Mouse (Mus musculus): ENCODE data around the gene Dhx9.
A peak's percentile ranks its signal among the peaks of the same experiment; 100 is the strongest.
"Not testable (repeated sequence)": the region's sequence is repeated elsewhere in the genome, so short reads cannot be mapped to it uniquely, and the experiment has no call there.

Gene Dhx9

DNA sequence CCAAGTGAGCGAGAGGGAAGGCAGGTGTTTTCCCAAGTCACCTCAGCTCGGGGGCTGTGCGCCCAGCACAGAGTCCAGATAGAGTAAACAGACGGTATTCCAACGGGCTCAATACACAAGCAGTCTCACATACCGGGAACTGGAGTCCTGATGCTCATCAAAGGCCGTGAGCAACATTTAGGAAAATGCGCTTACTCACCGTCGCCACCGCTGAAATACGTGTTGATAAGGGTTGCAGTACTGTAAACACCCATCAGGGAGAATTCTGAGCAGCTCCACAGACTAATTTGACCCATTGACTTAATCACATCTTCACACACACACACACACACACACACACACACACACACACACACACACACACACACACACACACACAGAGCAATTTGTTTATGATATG lies 63.2 kb downstream of the Dhx9 start:
- DNase-seq (ENCODE audit: low spot score in 2 of 2) = no peak

DNA sequence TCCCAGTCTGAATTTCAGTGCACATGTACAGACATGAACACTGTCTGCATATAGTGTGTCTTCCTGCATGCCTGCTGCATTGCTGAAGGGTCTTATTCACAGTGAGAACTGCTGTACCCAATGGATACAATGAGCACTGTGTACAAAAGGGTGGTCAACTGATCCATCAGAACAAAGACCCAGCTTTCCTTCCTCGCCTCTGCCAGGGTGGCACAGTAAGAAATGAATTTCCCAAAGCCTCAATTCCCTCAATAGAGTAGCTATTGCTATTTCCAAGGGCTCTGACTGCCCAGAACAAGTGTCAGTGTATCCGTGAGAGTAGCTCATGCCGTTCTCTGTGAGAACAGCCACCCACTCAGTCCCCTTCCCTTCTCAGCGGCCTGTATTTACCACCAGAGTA lies 69.7 kb downstream of the Dhx9 start:
- not testable (repeated sequence) for DNase-seq (ENCODE audit: low spot score in 2 of 2)

DNA sequence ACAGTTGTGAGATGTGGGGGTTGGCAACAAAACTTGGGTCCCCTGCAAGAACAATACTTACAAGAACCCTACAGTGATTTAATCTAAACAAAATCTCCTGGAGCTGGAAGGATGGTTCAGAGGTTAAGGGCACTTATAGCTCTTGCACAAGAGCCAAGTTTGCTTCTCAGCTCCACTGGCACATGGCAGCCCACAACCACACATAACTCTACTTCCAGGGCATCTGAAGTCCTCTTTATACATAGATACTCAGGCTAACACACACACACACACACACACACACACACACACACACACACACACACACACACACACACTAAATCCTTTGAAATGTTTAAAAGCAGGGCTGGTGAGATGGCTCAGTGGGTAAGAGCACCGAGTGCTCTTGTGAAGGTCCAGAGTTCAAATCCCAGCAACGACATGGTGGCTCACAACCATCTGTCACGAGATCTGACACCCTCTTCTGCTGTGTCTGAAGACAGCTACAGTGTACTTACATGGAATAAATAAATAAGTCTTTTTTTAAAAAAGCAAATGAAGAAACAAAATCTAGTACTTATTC lies 71.1 kb downstream of the Dhx9 start:
- DNase-seq (ENCODE audit: low spot score in 2 of 2) = not testable (repeated sequence)

DNA sequence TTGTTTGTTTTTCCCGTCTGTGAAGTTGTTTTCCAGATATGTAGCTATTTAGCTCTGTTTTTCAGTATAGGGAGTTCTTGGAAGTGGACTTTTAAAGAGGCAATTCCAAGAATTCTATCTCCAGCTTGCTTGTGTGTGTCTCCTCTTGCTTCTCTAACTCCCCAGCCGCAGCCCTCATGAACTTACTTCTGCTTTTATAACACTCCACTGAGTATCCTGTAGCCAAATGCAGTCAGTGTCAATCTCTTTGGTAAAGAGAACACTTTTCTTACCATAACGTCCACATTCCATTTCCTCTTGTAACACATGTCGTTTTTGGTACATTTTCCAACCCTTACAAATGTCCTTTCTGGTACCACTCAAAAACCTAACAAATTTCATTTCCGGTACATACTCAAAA lies 71.7 kb downstream of the Dhx9 start:
- not testable (repeated sequence) for DNase-seq (ENCODE audit: low spot score in 2 of 2)

DNA sequence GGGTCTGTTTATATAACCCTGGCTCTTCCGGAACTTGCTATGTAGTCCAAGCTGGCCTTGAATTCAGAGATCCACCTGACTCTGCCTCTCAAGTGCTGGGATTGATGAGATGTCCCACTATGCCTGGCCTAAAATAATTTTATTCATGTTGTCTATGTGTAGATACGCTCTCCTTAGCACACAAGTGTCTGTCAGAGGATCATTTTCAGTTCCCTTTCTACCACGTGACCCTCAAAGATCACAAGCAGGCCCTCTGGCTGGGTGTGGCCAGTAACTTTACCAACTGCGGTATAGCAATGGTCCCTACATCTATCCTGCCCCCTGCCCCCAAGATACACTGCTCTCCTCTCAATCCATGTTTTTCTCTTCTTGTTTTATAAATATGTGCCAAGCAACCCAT lies 72.5 kb downstream of the Dhx9 start:
- DNase-seq (ENCODE audit: low spot score in 2 of 2) = no peak

DNA sequence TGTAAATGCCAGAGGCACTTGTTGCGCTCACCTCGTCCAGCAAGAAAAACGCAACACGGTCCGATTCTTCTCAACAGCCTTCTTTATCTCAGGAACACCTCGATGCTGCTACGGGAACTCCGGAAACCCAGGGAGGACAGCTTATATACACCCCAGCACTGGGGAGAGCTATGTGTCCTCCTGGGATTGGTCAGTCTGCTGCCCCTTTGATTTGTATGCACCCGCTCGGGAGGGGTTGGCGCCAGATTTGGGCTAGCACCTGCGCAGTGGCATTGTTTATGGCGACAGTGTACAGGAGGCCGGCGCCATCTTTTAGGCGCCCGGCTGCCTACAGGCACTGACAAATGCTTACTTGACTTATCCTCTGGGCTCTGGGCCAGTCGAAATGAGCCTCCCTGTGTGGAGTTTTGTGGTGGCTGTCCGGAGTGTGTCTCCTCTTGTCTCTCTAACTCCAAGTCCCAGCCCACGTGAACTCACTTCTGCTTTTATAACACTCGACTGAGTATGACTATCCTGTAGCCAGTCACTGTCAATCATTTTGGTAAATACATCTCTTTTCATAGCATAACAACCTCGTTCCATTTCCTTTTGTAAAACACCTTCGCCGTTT lies 73.2 kb downstream of the Dhx9 start:
- peak; percentile 25 to 26 for DNase-seq (ENCODE audit: low spot score in 2 of 2)

DNA sequence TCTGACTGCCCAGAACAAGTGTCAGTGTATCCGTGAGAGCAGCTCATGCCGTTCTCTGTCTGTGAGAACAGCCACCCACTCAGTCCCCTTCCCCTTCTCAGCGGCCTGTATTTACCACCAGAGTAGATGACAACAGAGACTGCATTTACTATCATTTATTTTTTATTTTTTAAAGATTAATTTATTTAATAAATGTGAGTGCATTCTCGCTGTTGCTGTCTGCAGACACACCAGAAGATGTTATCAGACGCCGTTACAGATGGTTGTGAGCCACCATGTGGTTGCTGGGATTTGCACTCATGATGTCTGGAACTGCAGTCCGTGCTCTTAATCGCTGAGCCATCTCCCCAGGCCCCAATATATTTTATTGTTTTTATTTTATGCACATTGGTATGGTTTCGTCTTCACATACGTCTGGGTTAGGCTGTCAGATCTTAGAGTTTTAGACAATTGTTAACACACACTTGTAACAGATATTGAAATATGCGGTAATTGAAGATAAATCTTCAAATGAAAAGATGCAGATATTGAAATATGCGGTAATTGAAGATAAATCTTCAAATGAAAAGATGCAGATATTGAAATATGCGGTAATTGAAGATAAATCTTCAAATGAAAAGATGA lies 74.0 kb downstream of the Dhx9 start:
- not testable (repeated sequence) for DNase-seq (ENCODE audit: low spot score in 2 of 2)

DNA sequence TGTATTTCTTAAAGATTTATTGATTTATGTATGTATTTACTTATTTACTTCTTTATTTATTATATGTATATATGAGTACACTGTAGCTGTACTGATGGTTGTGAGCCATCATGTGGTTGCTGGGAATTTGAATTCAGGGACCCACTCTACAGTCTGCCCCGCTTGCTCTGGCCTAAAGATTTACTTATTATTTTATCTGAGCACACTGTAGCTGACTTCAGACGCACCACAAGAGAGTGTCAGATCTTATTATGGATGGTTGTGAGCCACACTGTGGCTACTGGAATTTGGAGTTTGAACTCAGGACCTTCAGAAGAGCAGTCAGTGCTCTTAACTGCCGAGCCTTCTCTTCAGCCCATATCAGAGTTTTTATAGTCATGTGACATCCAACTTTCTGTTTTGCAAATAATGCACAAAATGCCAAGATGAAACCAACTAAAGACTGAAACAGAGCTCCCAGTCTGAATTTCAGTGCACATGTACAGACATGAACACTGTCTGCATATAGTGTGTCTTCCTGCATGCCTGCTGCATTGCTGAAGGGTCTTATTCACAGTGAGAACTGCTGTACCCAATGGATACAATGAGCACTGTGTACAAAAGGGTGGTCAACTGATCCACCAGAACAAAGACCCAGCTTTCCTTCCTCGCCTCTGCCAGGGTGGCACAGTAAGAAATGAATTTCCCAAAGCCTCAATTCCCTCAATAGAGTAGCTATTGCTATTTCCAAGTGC lies 74.6 kb downstream of the Dhx9 start:
- not testable (repeated sequence) for DNase-seq (ENCODE audit: low spot score in 2 of 2)

DNA sequence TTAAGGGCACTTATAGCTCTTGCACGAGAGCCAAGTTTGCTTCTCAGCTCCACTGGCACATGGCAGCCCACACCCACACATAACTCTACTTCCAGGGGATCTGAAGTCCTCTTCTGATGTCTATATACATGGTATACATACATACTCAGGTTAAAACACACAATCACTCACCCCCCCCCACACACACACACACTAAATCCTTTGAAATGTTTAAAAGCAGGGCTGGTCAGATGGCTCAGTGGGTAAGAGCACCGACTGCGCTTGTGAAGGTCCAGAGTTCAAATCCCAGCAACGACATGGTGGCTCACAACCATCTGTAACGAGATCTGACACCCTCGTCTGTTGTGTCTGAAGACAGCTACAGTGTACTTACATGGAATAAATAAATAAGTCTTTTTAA lies 75.7 kb downstream of the Dhx9 start:
- DNase-seq (ENCODE audit: low spot score in 2 of 2) = no peak

DNA sequence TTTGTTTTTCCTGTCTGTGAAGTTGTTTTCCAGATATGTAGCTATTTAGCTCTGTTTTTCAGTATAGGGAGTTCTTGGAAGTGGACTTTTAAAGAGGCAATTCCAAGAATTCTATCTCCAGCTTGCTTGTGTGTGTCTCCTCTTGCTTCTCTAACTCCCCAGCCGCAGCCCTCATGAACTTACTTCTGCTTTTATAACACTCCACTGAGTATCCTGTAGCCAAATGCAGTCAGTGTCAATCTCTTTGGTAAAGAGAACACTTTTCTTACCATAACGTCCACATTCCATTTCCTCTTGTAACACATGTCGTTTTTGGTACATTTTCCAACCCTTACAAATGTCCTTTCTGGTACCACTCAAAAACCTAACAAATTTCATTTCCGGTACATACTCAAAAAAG lies 76.5 kb downstream of the Dhx9 start:
- DNase-seq (ENCODE audit: low spot score in 2 of 2) = not testable (repeated sequence)

DNA sequence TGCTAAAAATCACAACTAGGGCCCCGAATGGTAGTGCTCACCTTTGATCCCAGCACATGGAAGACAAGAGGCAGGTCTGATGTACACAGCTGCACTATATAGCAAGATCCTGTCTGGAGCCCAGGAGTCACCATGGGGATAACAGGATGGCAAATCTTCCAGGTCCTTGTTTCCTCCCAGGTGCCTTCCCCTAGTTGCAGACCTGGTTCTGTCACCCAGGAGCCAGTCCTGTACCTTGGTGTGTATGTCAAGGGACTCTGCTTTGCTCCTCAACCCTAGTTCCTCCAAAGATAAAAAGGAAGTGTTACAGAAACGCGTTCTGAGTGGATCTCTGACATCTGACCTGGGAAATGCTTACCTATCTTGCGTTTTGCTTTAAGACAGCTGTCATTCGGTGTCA lies 79.2 kb downstream of the Dhx9 start:
- not testable (repeated sequence) for DNase-seq (ENCODE audit: low spot score in 2 of 2)

DNA sequence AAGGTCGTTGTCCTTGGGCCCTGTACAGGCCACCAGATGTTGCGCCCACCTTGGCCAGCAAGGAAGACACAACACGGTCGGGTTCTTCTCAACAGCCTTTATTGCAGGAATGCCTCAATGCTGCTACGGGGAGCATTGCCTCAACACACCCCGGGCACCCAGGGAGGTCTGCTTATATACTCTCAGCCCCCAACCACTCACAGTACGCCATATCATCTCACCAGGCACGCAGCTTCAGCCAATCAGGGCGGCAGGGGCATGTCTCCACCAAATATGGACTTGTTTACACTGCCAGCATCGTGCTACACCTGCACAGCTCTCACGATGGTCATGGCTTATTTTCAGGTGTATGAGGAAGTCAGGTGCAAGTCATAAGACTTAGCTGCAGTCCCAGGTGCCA lies 79.8 kb downstream of the Dhx9 start:
- DNase-seq (ENCODE audit: low spot score in 2 of 2) = not testable (repeated sequence)

Data from cerebellum, postnatal 4 days (tissue).